Mouse (Mus musculus): ENCODE measurements around the gene Fuk. TPM values are rescaled to one million over a fixed set of nuclear protein-coding genes. Genes with fewer than 3 reads are reported as not detected.
"Not testable (repeated sequence)": the region's sequence is repeated elsewhere in the genome, so short reads cannot be mapped to it uniquely, and the experiment has no call there.

The Fuk gene
- polyA plus RNA-seq, 1 experiment from 2014 or later: 16.5 TPM

DNA sequence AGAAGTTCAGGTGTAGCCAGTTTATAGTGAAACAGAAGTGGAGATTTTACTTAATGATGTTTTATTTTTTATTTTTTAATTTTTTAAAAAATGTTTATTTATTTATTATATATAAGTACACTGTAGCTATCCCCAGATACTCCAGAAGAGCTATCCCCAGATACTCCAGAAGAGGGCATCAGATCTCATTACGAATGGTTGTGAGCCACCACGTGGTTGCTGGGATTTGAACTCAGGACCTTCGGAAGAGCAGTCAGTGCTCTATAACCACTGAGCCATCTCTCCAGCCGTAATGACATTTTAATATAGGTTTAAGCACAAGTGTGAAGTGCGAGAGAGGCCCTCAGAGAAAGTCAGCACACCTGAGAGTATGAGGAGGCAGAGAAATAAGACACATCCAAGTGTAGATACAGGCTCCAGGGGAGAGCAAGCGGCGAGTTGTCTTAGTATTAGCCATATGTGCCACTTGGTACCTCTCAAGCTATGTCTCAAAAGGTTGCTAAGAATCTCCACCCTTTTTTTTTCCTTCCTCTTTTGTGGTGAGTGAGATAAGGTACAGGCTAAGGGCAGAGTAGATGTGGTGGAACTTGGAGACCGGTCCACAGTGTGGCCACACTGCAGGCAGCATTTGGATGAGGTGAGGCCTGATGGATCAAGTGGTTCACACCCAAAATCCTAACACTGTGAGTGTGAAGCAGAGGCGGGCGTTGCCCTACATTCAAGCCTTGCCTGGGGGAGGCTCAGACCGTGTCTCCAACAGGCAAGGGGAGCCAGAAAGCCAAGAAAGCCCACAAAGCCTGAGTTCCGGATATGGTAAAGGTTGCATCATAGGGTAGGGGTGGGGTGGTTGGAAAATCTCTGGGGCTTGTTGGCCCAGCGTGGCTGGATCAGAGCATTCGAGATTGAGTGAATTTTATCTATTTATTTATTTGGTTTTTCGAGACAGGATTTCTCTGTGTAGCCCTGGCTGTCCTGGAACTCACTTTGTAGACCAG is 9.6 kb upstream of the Fuk start:
- no peaks in the 10 kb centered on the region for H3K36me3 ChIP-seq (replicated peaks)

DNA sequence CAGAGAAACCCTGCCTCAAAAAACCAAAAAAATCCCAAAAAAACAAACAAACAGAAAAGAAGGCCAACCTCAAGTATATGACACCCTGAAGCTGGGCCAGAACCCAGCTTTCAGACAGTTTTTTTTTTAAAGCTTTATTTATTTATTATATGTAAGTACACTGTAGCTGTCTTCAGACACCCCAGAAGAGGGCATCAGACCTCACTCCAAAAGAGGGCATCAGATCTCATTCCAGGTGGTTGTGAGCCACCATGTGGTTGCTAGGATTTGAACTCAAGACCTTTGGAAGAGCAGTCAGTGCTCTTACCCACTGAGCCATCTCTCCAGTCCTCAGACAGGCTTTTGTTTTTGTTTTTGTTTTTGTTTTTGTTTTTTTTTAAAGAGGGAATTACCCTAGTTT is 7.6 kb upstream of the Fuk start:
- not testable (repeated sequence) for H3K27ac ChIP-seq (replicated peaks); H3K27me3 ChIP-seq (replicated peaks; ENCODE audit: low read depth, poor library complexity, severe bottlenecking); H3K4me1 ChIP-seq; DNase-seq (ENCODE audit: low spot score); H3K4me3 ChIP-seq; H3K36me3 ChIP-seq (replicated peaks); H3K9me3 ChIP-seq

More for the DNA sequence above, 9.6 kb upstream of the Fuk start:
- Histone ChIP-seq H3K27me3 (replicated peaks; ENCODE audit: low read depth, poor library complexity, severe bottlenecking) (no peaks in the 10 kb centered on the region), H3K9me3 (no peaks in the 10 kb centered on the region), H3K27ac (replicated peaks) (no peak overlapping the region), H3K4me3 (no peak overlapping the region), H3K4me1 (no peaks in the 10 kb centered on the region)
- WGBS: 87% methylated on average over 15 of the region's 15 CpGs
- no peak for DNase-seq (ENCODE audit: low spot score)

DNA sequence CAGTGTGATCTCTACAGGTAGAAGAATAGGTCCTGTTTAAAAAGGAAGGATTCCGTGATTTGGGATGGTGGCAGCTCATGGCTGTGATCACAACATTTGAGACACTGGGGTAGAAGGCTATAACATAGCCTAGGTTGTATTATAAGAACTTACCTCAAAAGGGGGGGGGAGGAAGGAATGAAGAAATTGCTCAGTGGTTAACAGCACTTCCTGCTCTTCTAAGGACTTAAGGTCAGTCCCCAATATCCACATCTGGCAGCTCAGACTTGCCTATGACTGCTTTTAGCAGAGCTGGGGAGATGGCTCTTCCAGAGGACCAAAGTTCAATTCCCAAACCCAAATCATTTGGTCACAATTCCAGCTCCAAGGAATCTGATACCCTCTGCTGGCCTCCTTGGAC is 4.4 kb upstream of the Fuk start:
- H3K27ac ChIP-seq (replicated peaks): no peak overlapping the region
- H3K4me3 ChIP-seq: no peak overlapping the region
- no peak for DNase-seq (ENCODE audit: low spot score)
- H3K36me3 ChIP-seq (replicated peaks): no peaks in the 10 kb centered on the region
- peaks cover 3% of the 10 kb centered on the region; the same call in 1 of the 2 replicates for H3K4me1 ChIP-seq
- H3K9me3 ChIP-seq: no peaks in the 10 kb centered on the region
- WGBS: 92% methylated on average over 1 of the region's 1 CpGs
- no peaks in the 10 kb centered on the region for H3K27me3 ChIP-seq (replicated peaks; ENCODE audit: low read depth, poor library complexity, severe bottlenecking)

DNA sequence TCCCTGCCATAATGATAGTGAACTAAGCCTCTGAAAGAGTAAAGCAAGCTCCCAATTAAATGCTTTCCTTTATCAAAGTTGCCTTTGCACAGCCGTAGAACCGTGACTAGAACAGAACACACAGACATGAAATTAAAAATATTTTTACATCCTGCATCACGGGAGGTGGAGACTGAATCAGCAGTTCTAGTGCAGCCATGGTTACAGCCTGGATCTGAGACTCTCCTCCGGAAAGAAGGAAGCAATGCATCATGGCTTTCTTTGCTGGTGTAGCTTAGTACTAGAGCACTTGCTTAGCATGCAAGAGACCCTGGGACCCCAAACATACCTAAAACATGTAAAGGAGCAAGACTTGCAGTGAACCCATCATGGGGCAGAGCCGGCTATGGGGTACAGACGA is 3.1 kb upstream of the Fuk start:
- no peak for DNase-seq (ENCODE audit: low spot score)
- Histone ChIP-seq H3K4me3 (no peak overlapping the region), H3K27ac (replicated peaks) (no peak overlapping the region), H3K4me1 (peaks cover 9% of the 10 kb centered on the region; the same call in 1 of the 2 replicates), H3K36me3 (replicated peaks) (no peaks in the 10 kb centered on the region), H3K9me3 (no peaks in the 10 kb centered on the region), H3K27me3 (replicated peaks; ENCODE audit: low read depth, poor library complexity, severe bottlenecking) (no peaks in the 10 kb centered on the region)
- 88% methylated on average over 6 of the region's 6 CpGs for WGBS

DNA sequence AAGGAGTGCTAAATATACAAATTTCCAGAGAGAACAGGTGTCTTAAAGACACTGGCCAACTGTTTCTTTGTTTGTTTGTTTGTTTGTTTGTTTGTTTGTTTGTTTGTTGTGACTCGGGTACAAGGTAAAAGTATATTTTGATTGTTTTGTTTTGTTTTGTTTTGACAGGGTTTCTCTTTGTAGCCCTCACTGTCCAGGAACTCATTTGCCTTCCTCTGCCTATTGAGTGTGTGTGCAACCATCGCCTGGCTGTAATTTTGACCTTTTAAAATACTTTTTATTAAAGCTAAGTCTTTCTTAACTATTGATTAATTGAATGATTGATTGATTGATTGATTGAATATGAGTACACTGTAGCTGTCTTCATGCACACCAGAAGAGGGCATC is 284 bp upstream of the Fuk start:
- Histone ChIP-seq H3K27ac (replicated peaks) (no peak overlapping the region), H3K36me3 (replicated peaks) (peaks cover 22% of the 10 kb centered on the region), H3K4me3 (peak overlapping the region; percentile 68), H3K4me1 (peaks cover 9% of the 10 kb centered on the region; the same call in 1 of the 2 replicates), H3K9me3 (no peaks in the 10 kb centered on the region), H3K27me3 (replicated peaks; ENCODE audit: low read depth, poor library complexity, severe bottlenecking) (no peaks in the 10 kb centered on the region)
- DNase-seq (ENCODE audit: low spot score): no peak
- WGBS: 63% methylated on average over 2 of the region's 2 CpGs

DNA sequence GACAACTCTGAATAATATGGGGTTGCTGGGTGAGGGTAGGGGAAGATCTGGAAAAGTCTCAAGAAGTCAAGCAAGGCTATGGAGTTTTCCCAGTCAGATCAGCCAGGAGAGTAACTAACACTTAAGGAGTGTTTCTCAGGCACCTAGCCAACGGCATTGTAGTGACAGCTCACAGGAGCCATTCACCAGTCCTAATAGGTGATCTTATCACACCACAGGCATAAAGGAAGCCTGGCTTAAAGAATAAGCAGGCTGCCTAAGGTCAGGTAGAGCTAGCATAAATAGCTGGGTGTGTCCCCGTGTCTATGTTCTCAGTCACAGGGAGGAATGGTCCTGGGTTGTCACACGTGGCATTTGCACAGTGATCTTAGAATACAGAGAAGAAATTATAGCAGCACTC is 1.2 kb downstream of the Fuk start:
- no peaks in the 10 kb centered on the region for H3K9me3 ChIP-seq
- H3K4me3 ChIP-seq: no peak overlapping the region
- H3K36me3 ChIP-seq (replicated peaks): peaks cover 25% of the 10 kb centered on the region
- H3K27me3 ChIP-seq (replicated peaks; ENCODE audit: low read depth, poor library complexity, severe bottlenecking): no peaks in the 10 kb centered on the region
- H3K27ac ChIP-seq (replicated peaks): no peak overlapping the region
- no peak for DNase-seq (ENCODE audit: low spot score)
- 79% methylated on average over 3 of the region's 3 CpGs for WGBS
- peaks cover 9% of the 10 kb centered on the region; the same call in 1 of the 2 replicates for H3K4me1 ChIP-seq

DNA sequence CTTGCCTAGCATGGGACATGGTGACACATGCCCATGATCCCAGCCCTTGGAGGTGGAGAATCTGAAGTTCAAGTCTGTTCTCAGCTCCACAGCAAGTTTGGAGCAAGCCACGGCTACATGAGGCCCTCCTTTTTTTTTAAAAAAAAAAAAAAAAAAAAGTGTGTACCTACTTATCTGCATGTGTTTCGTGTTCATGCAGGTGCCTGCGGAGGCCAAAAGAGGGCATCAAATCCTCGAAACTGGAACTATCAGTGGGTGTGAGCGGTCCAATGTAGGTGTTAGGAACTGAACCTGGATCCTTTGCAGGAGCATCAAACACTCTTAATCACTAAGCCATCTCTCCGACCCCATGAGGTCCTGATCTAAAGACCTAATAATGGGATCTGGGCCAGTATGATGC is 4.8 kb downstream of the Fuk start:
- no peak overlapping the region for H3K4me3 ChIP-seq
- no peaks in the 10 kb centered on the region for H3K9me3 ChIP-seq
- peaks cover 51% of the 10 kb centered on the region for H3K36me3 ChIP-seq (replicated peaks)
- 94% methylated on average over 6 of the region's 6 CpGs for WGBS
- DNase-seq (ENCODE audit: low spot score): no peak
- H3K27me3 ChIP-seq (replicated peaks; ENCODE audit: low read depth, poor library complexity, severe bottlenecking): no peaks in the 10 kb centered on the region
- no peak overlapping the region for H3K27ac ChIP-seq (replicated peaks)
- H3K4me1 ChIP-seq: peaks cover 9% of the 10 kb centered on the region; the same call in 1 of the 2 replicates

DNA sequence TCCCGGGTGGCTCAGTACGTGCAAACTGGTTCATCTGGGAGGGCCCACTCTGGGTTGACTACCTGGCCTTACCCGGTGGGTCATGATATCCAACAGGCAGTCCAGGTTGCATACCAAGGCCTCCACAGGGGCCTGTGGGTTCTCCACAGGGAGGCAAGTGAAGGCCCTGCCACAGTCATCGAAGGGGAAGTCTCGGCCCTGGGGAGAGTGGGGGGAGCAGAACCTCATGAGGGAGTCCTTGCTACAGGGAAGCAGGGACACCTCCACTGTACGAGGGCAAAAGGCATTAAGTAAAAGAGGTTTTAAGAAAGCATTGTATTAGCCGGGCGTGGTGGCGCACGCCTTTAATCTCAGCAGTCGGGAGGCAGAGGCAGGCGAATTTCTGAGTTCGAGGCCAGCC is 6.5 kb downstream of the Fuk start:
- Histone ChIP-seq H3K4me1 (no peaks in the 10 kb centered on the region), H3K4me3 (no peak overlapping the region), H3K9me3 (no peaks in the 10 kb centered on the region), H3K36me3 (replicated peaks) (peaks cover 64% of the 10 kb centered on the region), H3K27ac (replicated peaks) (no peak overlapping the region), H3K27me3 (replicated peaks; ENCODE audit: low read depth, poor library complexity, severe bottlenecking) (no peaks in the 10 kb centered on the region)
- WGBS: 95% methylated on average over 13 of the region's 13 CpGs
- no peak for DNase-seq (ENCODE audit: low spot score)

DNA sequence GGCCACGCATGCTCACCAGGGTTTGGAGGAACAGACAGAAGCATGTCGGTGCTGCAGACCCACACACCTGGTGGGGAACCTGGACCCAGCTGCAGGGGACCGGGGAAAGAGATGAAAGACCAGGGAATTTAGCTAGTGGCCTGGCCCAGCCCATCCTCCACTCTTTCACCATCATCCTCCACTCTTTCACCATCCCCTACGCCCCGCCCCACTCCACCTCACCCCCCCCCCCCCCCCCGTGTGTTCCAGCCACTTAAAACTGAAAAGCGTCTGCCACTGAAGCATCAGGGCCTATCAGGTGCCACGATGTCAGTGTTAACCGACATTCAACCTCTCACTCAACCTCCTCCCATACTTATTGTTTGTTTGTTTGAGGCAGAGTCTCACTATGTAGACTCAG is 7.0 kb downstream of the Fuk start:
- no peaks in the 10 kb centered on the region for H3K9me3 ChIP-seq
- no peak for DNase-seq (ENCODE audit: low spot score)
- H3K27me3 ChIP-seq (replicated peaks; ENCODE audit: low read depth, poor library complexity, severe bottlenecking): no peaks in the 10 kb centered on the region
- peaks cover 69% of the 10 kb centered on the region for H3K36me3 ChIP-seq (replicated peaks)
- H3K27ac ChIP-seq (replicated peaks): no peak overlapping the region
- peaks cover under 1% of the 10 kb centered on the region; the same call in 1 of the 2 replicates for H3K4me1 ChIP-seq
- 82% methylated on average over 9 of the region's 9 CpGs for WGBS
- no peak overlapping the region for H3K4me3 ChIP-seq

DNA sequence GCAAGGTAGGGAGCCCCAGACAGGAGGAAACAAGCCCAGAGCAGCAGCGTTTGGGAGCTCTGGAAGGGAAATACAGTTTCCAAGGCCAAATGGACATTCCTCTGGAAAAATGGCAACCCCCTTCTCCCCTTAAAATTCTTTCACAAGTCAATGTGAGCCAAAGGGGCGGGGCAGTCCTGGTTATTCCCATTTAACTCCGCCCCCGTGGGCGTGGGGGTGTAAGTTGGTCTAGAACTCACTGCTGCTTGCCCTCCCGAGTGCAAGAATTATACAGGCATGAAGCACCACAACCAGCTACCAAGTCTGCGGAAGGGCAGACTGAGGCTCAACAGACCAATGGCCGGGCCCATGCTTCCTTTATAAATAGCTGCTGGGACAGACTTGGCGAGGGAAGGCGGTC is 7.4 kb downstream of the Fuk start:
- no peak for DNase-seq (ENCODE audit: low spot score)
- no peak overlapping the region for H3K27ac ChIP-seq (replicated peaks)
- peaks cover 5% of the 10 kb centered on the region; the same call in 1 of the 2 replicates for H3K4me1 ChIP-seq
- WGBS: 87% methylated on average over 10 of the region's 10 CpGs
- H3K4me3 ChIP-seq: no peak overlapping the region
- no peaks in the 10 kb centered on the region for H3K9me3 ChIP-seq
- no peaks in the 10 kb centered on the region for H3K27me3 ChIP-seq (replicated peaks; ENCODE audit: low read depth, poor library complexity, severe bottlenecking)
- H3K36me3 ChIP-seq (replicated peaks): peaks cover 73% of the 10 kb centered on the region

DNA sequence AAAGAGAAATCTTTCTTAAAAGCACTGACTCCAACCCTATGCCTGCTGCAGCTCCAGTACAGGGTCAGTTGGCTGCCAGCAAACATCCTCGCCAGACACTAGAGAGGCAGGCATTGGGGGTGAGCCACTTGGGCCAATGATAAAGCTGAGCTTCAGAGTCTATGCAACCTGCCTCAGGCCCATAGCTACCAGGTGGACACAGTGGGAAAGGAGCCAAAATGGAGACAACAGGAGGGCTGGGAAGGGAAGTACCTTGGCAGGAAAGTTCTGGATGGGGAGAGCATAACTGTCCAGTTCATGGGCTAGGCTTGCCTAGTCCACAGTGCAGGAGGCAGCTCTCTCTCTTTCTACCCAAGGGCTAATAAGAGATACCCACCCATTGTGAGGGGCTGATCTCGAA is 9.4 kb downstream of the Fuk start:
- peaks cover 6% of the 10 kb centered on the region; the same call in 1 of the 2 replicates for H3K4me1 ChIP-seq
- no peak for DNase-seq (ENCODE audit: low spot score)
- no peaks in the 10 kb centered on the region for H3K27me3 ChIP-seq (replicated peaks; ENCODE audit: low read depth, poor library complexity, severe bottlenecking)
- no peak overlapping the region for H3K27ac ChIP-seq (replicated peaks)
- WGBS: 91% methylated on average over 2 of the region's 2 CpGs
- H3K9me3 ChIP-seq: no peaks in the 10 kb centered on the region
- H3K36me3 ChIP-seq (replicated peaks): peaks cover 74% of the 10 kb centered on the region
- H3K4me3 ChIP-seq: no peak overlapping the region

DNA sequence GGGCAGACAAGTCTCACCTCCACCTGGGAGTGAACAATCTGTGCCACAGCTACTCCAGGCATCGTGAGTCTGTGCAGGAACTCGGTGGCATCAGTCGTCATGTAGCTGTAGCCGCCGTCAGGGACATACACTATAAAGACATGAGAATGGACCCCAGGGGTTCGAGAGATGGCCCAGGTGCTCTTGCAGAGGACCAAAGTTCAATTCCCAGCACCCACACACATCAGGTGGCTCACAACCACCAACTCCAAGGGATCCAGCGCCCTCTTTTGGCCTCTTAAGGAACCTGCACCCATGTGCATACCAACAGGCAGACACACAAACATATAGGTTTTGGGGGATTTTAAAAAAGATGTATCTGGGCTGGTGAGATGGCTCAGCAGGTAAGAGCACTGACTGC is 10.2 kb downstream of the Fuk start:
- Histone ChIP-seq H3K9me3 (no peaks in the 10 kb centered on the region), H3K27me3 (replicated peaks; ENCODE audit: low read depth, poor library complexity, severe bottlenecking) (no peaks in the 10 kb centered on the region), H3K27ac (replicated peaks) (no peak overlapping the region), H3K4me3 (no peak overlapping the region), H3K4me1 (peaks cover 6% of the 10 kb centered on the region; the same call in 1 of the 2 replicates), H3K36me3 (replicated peaks) (peaks cover 77% of the 10 kb centered on the region)
- DNase-seq (ENCODE audit: low spot score): no peak
- WGBS: 87% methylated on average over 7 of the region's 7 CpGs

DNA sequence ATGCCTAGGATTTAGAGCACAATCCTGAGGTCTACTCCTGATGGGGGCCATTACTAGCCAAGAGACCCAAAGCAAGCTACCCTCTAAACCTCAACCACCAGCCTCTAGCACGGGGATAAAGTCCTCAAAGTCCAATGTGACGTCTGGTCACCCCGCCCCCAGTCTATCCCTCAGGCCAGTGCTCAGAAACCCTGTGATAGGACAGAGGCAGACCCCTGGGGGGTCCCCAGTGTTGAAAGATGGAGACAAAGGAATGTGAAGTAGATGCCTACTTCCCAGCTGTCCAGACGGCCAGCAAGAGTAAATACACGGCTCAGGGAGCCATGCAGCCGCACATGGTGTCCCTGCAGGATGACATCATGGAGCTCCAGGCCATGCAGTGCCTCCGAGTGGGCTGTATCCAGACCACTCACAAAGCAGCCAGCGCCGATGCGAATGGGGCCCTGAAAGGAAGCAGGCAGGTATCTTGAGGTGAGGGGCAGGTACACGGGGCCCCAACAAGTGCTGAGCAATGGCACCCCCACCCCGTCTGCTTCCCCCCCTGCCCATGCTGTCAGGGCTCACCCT is 12.3 kb downstream of the Fuk start:
- H3K9me3 ChIP-seq: no peaks in the 10 kb centered on the region
- H3K4me3 ChIP-seq: no peak overlapping the region
- peaks cover 95% of the 10 kb centered on the region for H3K36me3 ChIP-seq (replicated peaks)
- peaks cover 6% of the 10 kb centered on the region; the same call in 1 of the 2 replicates for H3K4me1 ChIP-seq
- DNase-seq (ENCODE audit: low spot score): peak; percentile 17
- 80% methylated on average over 12 of the region's 12 CpGs for WGBS
- H3K27ac ChIP-seq (replicated peaks): no peak overlapping the region; the same call in 1 of the 2 replicates
- H3K27me3 ChIP-seq (replicated peaks; ENCODE audit: low read depth, poor library complexity, severe bottlenecking): no peaks in the 10 kb centered on the region
